Mouse (Mus musculus): ENCODE measurements around the gene Itga8. TPM values are rescaled to one million over a fixed set of nuclear protein-coding genes. Genes with fewer than 3 reads are reported as not detected.

The Itga8 gene
- polyA plus RNA-seq, 1 experiment from 2014 or later = 5.0 TPM

DNA sequence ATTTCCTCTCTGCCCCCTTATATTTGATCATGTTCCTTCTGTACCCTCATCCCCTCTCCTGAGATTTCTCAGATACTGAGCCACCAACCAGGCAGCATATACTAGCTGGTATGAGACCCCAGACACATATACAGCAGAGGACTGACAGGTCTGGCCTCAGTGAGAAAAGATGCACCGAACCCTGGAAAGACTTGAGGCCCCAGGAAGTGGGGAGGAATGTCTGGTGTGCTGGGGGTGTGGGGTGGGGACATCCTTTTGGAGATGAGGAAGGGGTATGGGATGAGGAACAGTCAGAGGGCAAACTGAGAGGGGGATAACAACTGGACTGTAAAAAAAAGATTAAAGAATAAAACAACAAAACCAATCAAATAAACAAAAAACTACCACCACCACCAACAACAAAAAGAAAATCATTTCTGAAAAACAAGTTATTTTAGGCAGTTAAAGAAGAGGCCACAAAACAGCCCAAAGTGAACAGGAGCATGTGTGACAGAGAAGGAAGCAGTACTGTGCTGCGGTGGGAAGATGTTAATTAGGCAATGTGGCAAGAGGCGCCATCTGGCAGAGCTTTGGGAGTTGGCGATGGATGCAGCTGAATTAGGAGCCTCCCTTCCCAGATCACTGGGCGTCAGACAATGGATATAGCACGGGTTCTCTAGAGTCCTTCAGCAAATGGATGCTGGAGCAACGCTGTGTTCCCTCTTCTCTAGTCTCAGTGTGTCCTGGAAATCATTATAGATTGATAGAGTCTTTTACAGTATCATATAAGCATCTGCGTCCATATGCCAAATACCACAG is 9.5 kb downstream of the Itga8 start:
- Histone ChIP-seq H3K4me1 (peaks cover 5% of the 10 kb centered on the region; the same call in 1 of the 2 replicates), H3K4me2 (replicated peaks) (no peak overlapping the region), H3K9ac (no peak overlapping the region), H3K9me3 (replicated peaks) (no peaks in the 10 kb centered on the region), H3K27ac (0 out of 2 replicates have a peak overlapping the region, but pooled peaks have one; percentile 7), H3K27me3 (no peaks in the 10 kb centered on the region), H3K36me3 (no peaks in the 10 kb centered on the region), H3K4me3 (no peak overlapping the region)
- ATAC-seq (ENCODE audit: low FRiP score) = peak; percentile 95
- 43% methylated on average over 8 of the region's 8 CpGs for WGBS

DNA sequence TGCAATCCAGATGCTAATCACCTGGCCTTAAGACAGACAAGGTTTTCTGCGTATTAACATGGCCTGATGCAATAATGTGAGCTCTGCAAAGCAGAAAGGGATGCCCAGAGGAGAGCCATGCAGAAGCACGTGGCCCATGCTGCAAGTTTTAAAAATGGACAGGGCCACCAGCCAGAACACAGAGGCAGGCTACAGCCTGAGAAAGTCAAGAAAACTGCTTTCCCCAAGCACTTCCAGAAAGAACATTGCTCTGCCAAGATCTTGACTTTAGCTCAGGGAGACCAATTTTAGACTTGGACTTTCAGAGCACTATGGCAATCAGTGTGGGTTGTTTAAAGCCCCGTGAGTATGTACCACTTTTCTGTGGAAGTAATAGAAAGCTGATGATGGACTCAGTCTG is 11.5 kb downstream of the Itga8 start:
- H3K4me2 ChIP-seq (replicated peaks) = no peak overlapping the region
- peaks cover 5% of the 10 kb centered on the region; the same call in 1 of the 2 replicates for H3K4me1 ChIP-seq
- H3K27ac ChIP-seq = no peak overlapping the region
- H3K4me3 ChIP-seq = no peak overlapping the region
- H3K27me3 ChIP-seq = no peaks in the 10 kb centered on the region
- H3K9ac ChIP-seq = no peak overlapping the region
- no peak for ATAC-seq (ENCODE audit: low FRiP score)
- no peaks in the 10 kb centered on the region for H3K9me3 ChIP-seq (replicated peaks)
- WGBS = 89% methylated on average over 3 of the region's 3 CpGs
- H3K36me3 ChIP-seq = no peaks in the 10 kb centered on the region

DNA sequence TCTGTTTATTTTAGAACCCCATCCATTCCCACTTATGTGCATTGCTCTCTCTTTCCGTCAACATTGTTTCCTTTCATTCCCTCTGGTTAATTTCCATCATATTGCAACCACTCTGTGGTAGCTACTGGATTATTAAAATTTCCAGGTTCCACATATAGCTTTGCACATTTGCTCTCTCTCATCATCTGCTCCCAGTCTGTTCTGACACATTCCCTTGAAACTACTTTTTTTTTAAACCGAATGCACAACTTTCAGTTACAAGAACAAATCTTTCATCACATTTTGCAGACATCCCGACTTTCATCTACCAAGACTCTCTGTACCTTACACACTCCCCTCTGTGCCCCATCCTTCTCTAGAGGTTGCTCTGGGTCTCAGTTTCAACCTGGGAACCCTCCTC is 13.9 kb downstream of the Itga8 start:
- Histone ChIP-seq H3K4me2 (replicated peaks) (no peak overlapping the region), H3K4me3 (no peak overlapping the region), H3K9ac (no peak overlapping the region), H3K4me1 (peaks cover 5% of the 10 kb centered on the region; the same call in 1 of the 2 replicates), H3K27ac (no peak overlapping the region), H3K36me3 (no peaks in the 10 kb centered on the region), H3K27me3 (no peaks in the 10 kb centered on the region), H3K9me3 (replicated peaks) (no peaks in the 10 kb centered on the region)
- ATAC-seq (ENCODE audit: low FRiP score) = no peak
- WGBS = 86% methylated on average over 3 of the region's 3 CpGs

DNA sequence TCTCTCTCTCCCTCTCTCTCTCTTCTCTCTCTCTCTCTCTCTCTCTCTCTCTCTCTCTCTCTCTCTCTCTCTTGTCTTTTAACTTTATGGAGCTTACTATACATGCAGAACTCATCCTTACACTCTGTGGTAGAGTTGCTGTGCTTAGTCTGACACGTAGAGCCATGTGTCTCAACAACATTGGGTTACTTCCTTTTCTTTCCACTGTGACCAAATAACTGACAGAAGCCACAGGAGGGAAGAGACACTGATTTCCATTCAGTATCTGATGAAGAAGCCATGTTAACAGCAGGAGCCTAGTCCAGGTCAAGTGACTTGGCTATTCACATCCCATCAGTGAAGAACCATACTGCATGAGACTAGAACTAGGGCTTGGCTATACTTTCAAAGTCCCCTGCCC is 21.1 kb downstream of the Itga8 start:
- 73% methylated on average over 1 of the region's 1 CpGs for WGBS
- Histone ChIP-seq H3K27ac (no peak overlapping the region), H3K9ac (no peak overlapping the region), H3K27me3 (no peaks in the 10 kb centered on the region), H3K4me2 (replicated peaks) (no peak overlapping the region), H3K4me3 (no peak overlapping the region), H3K36me3 (no peaks in the 10 kb centered on the region), H3K4me1 (no peaks in the 10 kb centered on the region), H3K9me3 (replicated peaks) (no peaks in the 10 kb centered on the region)
- no peak for ATAC-seq (ENCODE audit: low FRiP score)

DNA sequence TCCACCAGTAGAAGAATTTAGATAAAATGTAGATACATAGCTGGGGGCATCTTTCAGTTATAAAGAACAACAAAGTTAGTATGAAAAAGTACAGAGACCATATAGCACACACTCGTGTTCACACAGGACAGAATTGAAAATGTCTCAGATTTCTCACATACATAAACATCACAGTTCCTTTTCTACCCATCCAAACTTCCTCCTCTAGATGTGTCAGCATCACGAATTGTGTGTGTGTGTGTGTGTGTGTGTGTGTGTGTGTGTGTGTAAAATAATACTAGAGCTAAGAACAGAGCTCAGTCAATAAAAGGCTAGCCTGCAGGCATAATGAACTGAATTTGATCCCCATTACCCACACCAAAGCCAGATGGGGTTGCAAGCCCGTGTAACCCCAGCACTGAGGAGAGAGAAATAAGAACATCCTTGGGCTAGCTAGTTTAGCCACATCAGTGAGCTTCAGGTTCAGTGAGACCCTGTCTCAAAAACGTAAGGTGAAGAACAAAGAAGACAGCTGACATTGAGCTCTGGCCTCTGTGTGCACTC is 22.6 kb downstream of the Itga8 start:
- Histone ChIP-seq H3K27me3 (no peaks in the 10 kb centered on the region), H3K9ac (no peak overlapping the region), H3K4me1 (no peaks in the 10 kb centered on the region), H3K4me2 (replicated peaks) (no peak overlapping the region), H3K9me3 (replicated peaks) (no peaks in the 10 kb centered on the region), H3K4me3 (no peak overlapping the region), H3K36me3 (no peaks in the 10 kb centered on the region), H3K27ac (no peak overlapping the region)
- ATAC-seq (ENCODE audit: low FRiP score) = no peak
- WGBS = 62% methylated on average over 4 of the region's 4 CpGs

DNA sequence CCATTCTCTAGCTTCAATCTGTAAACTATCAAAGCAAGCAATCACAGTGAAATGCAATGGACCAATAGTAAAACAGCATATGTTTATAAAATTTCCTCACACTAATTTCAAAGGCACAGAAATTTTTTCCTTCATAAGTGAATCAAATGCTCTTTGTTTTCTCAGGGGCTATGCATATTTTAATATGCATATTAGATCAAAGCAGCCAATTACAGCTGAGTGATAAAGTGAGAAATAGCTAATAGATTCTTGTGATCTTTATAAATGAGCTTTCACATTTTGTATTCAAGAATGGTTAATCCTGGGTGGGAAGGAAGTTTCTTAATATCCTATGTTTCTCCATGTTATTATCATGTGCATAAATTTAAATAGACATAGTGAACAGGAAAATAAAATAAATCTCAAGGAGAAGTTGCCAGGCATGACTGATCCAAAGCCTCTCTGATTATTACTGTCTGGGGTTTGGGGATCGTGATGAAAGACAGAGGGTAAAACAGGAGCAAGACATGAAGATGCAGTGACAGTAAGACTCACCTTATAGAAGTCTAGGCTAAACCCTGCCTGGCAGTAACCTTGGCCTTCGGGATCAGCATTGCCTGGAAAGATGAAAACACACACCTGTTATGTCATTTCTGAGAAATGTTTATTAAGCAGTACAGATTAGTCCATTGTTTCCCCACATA is 44.9 kb downstream of the Itga8 start:
- Histone ChIP-seq H3K9ac (no peak overlapping the region), H3K9me3 (replicated peaks) (no peaks in the 10 kb centered on the region), H3K4me3 (no peak overlapping the region), H3K4me1 (no peaks in the 10 kb centered on the region), H3K4me2 (replicated peaks) (no peak overlapping the region), H3K36me3 (no peaks in the 10 kb centered on the region), H3K27ac (no peak overlapping the region), H3K27me3 (no peaks in the 10 kb centered on the region)
- ATAC-seq (ENCODE audit: low FRiP score) = no peak
- 84% methylated on average over 2 of the region's 2 CpGs for WGBS

DNA sequence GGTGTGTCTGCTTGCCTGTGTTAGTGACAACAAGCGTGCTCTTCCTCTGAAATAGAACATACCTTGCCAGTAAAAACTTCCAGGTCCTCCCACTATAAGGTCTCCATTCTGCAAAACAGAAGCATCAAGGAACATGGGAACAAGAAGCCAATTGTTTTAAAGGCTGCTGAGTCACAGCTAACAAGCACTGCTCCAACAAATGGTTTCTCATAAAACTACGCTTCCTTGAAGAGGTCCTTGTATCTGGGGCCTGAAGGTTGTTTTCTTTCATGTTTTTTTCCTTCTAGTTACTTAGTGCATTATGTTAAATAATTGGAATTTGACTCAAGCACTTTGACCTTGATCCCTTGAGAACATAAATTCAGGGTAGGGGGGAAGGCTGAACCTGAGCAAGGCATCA is 45.8 kb downstream of the Itga8 start:
- Histone ChIP-seq H3K9ac (no peak overlapping the region), H3K27ac (no peak overlapping the region), H3K36me3 (no peaks in the 10 kb centered on the region), H3K9me3 (replicated peaks) (no peaks in the 10 kb centered on the region), H3K4me1 (no peaks in the 10 kb centered on the region), H3K27me3 (no peaks in the 10 kb centered on the region), H3K4me3 (no peak overlapping the region), H3K4me2 (replicated peaks) (no peak overlapping the region)
- 84% methylated on average over 2 of the region's 2 CpGs for WGBS
- ATAC-seq (ENCODE audit: low FRiP score) = no peak

DNA sequence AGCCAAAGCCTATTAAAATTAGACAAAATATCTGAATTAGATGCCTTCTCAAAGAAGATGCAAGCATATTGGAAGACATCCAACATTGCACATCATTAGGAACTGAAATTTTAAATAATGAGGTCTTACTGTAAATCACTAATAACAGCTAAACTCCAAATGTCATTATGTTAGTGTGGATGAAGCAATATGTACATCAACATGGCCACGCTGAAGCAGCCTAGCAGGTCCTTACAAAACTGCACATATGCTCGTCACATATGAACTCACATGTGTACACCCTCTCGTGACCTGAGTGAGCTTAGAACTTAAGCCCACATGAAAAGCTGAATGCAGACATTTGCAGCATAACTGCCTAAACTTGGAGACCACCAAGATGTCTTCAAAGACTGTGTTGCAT is 66.4 kb downstream of the Itga8 start:
- H3K27ac ChIP-seq = no peak overlapping the region
- 91% methylated on average over 3 of the region's 3 CpGs for WGBS
- no peaks in the 10 kb centered on the region for H3K36me3 ChIP-seq
- H3K9ac ChIP-seq = no peak overlapping the region
- H3K4me3 ChIP-seq = no peak overlapping the region
- no peaks in the 10 kb centered on the region for H3K9me3 ChIP-seq (replicated peaks)
- no peaks in the 10 kb centered on the region for H3K4me1 ChIP-seq
- H3K4me2 ChIP-seq (replicated peaks) = no peak overlapping the region
- H3K27me3 ChIP-seq = no peaks in the 10 kb centered on the region
- ATAC-seq (ENCODE audit: low FRiP score) = no peak

DNA sequence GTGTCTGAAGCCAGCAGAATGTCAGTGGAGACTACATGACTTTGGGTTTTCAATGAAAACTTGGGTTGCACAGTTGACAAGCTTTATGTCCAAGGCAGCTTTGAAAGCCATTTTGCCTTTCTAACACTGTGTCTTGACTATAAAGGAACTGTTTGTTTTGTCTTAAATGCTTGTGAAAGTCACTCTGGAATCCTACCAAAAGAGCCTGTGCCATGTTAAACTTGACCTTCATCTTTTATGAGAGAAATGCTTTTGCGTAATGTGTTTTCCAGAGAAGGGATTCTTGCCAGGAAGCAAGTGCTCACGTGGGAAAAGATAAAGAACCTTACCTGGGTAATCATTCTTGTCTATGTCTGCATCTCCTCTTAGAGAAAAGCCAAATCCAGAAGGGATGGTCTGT is 72.0 kb downstream of the Itga8 start:
- Histone ChIP-seq H3K4me2 (replicated peaks) (no peak overlapping the region), H3K27me3 (no peaks in the 10 kb centered on the region), H3K9me3 (replicated peaks) (no peaks in the 10 kb centered on the region), H3K4me3 (no peak overlapping the region), H3K9ac (no peak overlapping the region), H3K36me3 (no peaks in the 10 kb centered on the region), H3K27ac (no peak overlapping the region), H3K4me1 (no peaks in the 10 kb centered on the region)
- ATAC-seq (ENCODE audit: low FRiP score) = no peak
- WGBS = 95% methylated on average over 2 of the region's 2 CpGs

DNA sequence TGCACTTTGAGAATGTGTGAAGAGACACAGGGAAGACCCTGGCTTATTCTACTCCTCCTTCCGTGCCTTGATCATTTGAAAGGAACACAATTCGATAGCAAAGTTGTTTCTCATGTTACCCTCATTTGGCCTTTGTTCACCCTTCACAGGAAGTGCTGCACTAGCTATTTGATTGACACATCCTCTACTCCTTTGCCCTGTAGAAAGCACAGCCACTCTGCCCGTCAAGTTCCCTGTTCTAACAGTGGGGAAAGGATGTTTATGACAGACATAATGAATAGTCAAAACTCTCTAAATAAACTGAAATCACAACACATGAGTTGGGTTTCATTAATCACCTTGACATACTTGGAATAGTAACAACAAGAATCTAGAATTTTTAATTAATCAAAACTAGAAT is 73.4 kb downstream of the Itga8 start:
- no peak overlapping the region for H3K9ac ChIP-seq
- H3K4me2 ChIP-seq (replicated peaks) = no peak overlapping the region
- H3K4me3 ChIP-seq = no peak overlapping the region
- H3K27me3 ChIP-seq = no peaks in the 10 kb centered on the region
- H3K36me3 ChIP-seq = no peaks in the 10 kb centered on the region
- no peaks in the 10 kb centered on the region for H3K4me1 ChIP-seq
- no peak for ATAC-seq (ENCODE audit: low FRiP score)
- no peak overlapping the region for H3K27ac ChIP-seq
- H3K9me3 ChIP-seq (replicated peaks) = no peaks in the 10 kb centered on the region
- WGBS = 57% methylated on average over 3 of the region's 3 CpGs

DNA sequence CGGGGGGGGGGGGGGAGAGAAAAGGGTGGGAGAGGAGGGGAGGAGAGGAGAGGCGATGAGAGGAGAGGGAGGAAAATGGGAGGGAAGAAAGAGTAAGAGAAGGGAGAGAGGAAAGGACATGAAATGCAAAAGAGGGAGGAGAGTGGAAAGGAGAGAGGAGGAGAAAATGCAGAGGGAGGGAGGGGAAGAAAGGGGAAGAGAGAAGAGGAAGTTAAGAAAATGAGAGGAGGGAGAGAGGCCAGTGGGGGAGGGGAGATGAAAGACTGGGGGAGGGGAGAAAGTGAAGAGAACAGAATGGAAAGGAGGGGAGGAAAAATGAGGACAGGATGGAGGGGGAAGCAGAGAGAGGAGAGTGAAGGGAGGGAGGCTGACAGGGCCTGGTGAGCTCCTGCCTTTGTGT is 74.5 kb downstream of the Itga8 start:
- no peak for ATAC-seq (ENCODE audit: low FRiP score)
- 54% methylated on average over 2 of the region's 2 CpGs for WGBS

DNA sequence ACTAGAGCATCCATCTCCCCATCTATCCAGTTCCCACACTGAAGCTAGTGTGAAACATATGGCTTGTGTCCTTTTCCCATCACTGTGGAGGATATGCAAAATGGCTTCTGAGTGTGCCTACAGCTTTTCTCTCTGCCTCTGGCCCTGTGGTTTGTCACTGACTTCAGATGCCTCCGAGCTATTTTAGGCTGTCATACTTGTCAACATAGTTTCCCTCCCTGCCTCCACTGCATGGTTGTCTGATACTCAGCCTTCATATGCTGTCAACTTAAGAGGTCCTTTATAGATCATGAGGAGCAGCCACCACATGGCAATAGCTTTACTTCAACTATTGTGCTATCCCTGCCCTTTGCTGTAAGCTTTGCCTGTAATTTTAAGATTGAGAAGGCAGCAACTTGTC is 75.4 kb downstream of the Itga8 start:
- Histone ChIP-seq H3K27ac (no peak overlapping the region), H3K36me3 (no peaks in the 10 kb centered on the region), H3K4me3 (no peak overlapping the region), H3K4me1 (no peaks in the 10 kb centered on the region), H3K27me3 (no peaks in the 10 kb centered on the region), H3K4me2 (replicated peaks) (no peak overlapping the region), H3K9ac (no peak overlapping the region), H3K9me3 (replicated peaks) (no peaks in the 10 kb centered on the region)
- WGBS = 81% methylated on average over 1 of the region's 1 CpGs
- ATAC-seq (ENCODE audit: low FRiP score) = no peak

More for the DNA sequence above, 74.5 kb downstream of the Itga8 start:
- H3K4me2 ChIP-seq (replicated peaks) = no peak overlapping the region
- H3K27ac ChIP-seq = no peak overlapping the region
- no peaks in the 10 kb centered on the region for H3K27me3 ChIP-seq
- no peaks in the 10 kb centered on the region for H3K36me3 ChIP-seq
- no peak overlapping the region for H3K4me3 ChIP-seq
- no peaks in the 10 kb centered on the region for H3K9me3 ChIP-seq (replicated peaks)
- no peaks in the 10 kb centered on the region for H3K4me1 ChIP-seq
- no peak overlapping the region for H3K9ac ChIP-seq

Measured in hindbrain, embryonic 12.5 days (tissue).